Mouse (Mus musculus): Measurements from ENCODE around the gene Gorasp2. TPM values are rescaled to one million over a fixed set of nuclear protein-coding genes. Genes with fewer than 3 reads are reported as not detected.

Gorasp2 gene
- 100 to 1,000 TPM; 102 to 105 TPM for total RNA-seq (2021)

- intact Hi-C loops (cut with DNase I): loop anchor here (5.0 kb wide), 1 partner anchor 94 kb away; no protein-coding TSS in a partner anchor
- peak; percentile 92 to 98 for DNase-seq (ENCODE audit: extremely low spot score in 1 of 2, low spot score in 2 of 2)
These were observed at the start of gene Gorasp2 for GRCm38 (mm10) chr2:70660887-70661714. Gene Gorasp2 (plus strand): TSS chr2:70661576.

GRCm38 (mm10) chr2:70614745-70615351, 46.5 kb upstream of the Gorasp2 start:
- intact Hi-C loops (cut with DNase I): no loop called here
- no peak for DNase-seq (ENCODE audit: extremely low spot score in 1 of 2, low spot score in 2 of 2)

GRCm38 (mm10) chr2:70616076-70616475, 45.3 kb upstream of the Gorasp2 start:
- no peak for DNase-seq (ENCODE audit: extremely low spot score in 1 of 2, low spot score in 2 of 2)
- intact Hi-C loops (cut with DNase I): no loop called here

DNA sequence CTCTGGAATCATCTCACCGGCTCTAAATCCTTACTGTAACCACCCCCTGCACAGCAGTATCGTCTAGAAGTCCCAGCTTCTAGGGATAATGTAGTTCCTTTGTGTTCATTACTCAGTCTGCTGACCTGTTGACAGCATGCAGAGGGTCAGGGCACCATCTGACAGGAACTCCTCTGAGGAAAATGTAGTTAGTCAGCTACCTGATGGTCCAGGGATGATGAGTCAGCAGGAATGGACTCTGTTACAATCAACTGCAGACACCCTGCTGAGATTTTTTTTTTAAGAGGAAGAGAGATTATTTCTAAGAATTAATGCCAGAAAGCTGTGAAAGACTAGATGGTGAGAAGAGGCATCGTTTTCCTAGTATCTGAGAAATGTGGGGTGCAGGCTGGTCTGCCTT, 44.8 kb upstream of the Gorasp2 start:
- no peak for DNase-seq (ENCODE audit: extremely low spot score in 1 of 2, low spot score in 2 of 2)
- intact Hi-C loops (cut with DNase I): no loop called here

- no peak for DNase-seq (ENCODE audit: extremely low spot score in 1 of 2, low spot score in 2 of 2)
- intact Hi-C loops (cut with DNase I): no loop called here
These were observed 42.0 kb upstream of the Gorasp2 start for GRCm38 (mm10) chr2:70619232-70619835.

GRCm38 (mm10) chr2:70620225-70620624, 41.2 kb upstream of the Gorasp2 start:
- peak; percentile 15 to 81 for DNase-seq (ENCODE audit: extremely low spot score in 1 of 2, low spot score in 2 of 2)
- intact Hi-C loops (cut with DNase I): no loop called here

GRCm38 (mm10) chr2:70622244-70622643, 39.1 kb upstream of the Gorasp2 start:
- intact Hi-C loops (cut with DNase I): no loop called here
- no peak for DNase-seq (ENCODE audit: extremely low spot score in 1 of 2, low spot score in 2 of 2)

GRCm38 (mm10) chr2:70625761-70626160, 35.6 kb upstream of the Gorasp2 start:
- DNase-seq (ENCODE audit: extremely low spot score in 1 of 2, low spot score in 2 of 2): peak in 1 of 2 experiments; percentile 30
- intact Hi-C loops (cut with DNase I): no loop called here

DNA sequence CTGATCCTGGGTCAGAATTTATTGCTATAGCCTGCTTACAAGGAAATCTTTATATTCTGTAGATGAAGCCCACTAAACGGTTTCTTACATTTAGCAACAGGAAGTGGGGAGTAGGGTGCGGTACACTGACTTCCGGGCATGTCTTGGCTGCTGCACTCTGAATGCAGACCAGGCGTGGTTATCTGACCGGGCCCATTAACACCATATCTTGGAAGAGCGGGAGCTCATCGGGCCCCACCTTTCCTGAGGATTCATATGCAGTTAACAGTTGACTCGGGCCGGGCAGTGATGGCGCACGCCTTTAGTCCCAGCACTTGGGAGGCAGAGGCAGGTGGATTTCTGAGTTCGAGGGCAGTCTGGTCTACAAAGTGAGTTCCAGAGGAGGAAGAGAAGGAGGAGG, 33.0 kb upstream of the Gorasp2 start:
- DNase-seq (ENCODE audit: extremely low spot score in 1 of 2, low spot score in 2 of 2): no peak
- intact Hi-C loops (cut with DNase I): no loop called here

GRCm38 (mm10) chr2:70629339-70629761, 32.0 kb upstream of the Gorasp2 start:
- peak; percentile 49 to 54 for DNase-seq (ENCODE audit: extremely low spot score in 1 of 2, low spot score in 2 of 2)
- intact Hi-C loops (cut with DNase I): no loop called here

DNA sequence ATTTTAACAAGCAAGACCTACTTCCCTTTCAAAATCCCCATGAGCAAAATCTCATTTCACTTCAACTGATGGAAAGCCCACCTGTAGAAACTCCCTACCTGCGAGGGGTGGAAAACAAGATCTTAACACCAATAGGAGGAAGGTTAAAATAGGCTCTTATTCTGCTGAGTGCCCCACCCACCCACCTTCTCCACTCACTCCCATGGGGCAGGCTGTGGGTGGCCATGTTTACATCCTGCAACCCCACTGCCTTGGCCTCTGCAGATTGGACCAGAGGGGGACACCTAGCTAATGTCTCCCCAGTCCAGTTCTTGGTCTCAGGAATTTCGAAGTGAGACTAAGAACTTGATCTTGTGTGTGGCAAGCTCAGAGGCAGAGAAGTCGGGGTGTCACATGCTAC, 31.5 kb upstream of the Gorasp2 start:
- no peak for DNase-seq (ENCODE audit: extremely low spot score in 1 of 2, low spot score in 2 of 2)
- intact Hi-C loops (cut with DNase I): no loop called here

DNA sequence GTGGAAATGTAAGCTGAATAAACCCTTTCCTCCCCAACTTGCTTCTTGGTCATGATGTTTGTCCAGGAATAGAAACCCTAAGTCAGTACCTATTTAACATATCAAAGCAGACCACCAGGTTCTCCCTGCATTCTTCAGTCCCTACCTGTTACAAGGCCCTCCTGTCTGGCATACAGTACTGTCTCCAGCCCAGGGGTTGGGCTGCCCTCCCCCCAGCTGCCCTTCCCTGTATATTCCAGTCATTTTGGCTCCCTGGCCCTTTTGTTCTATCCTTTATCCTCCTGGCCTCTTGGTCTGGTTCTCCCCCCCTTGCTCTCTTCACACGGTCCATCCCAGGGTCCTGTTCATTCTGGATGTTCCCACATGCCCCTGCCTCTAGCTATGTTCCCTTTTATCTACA, 30.1 kb upstream of the Gorasp2 start:
- intact Hi-C loops (cut with DNase I): no loop called here

DNA sequence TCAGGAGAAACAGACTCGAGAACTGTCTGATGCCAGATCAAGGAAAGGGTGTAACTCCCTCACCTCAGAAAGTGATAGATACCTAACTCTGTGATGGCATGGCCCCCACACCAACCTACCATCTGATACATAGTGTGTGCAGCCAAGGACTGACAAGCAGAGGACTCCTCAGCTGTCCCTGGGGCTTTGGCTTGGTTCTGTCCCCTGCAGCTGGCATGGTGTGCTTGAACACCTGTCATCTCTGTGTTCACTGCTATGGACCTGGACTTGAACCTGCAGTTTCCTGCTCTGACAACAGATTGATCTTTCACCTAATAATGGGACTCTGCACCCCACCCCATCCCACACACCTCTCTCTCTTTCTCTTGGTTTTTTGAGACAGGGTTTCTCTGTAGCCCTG, 29.0 kb upstream of the Gorasp2 start:
- intact Hi-C loops (cut with DNase I): no loop called here
- DNase-seq (ENCODE audit: extremely low spot score in 1 of 2, low spot score in 2 of 2): no peak

More for the DNA sequence above, 30.1 kb upstream of the Gorasp2 start:
- no peak for DNase-seq (ENCODE audit: extremely low spot score in 1 of 2, low spot score in 2 of 2)

- DNase-seq (ENCODE audit: extremely low spot score in 1 of 2, low spot score in 2 of 2): no peak
- intact Hi-C loops (cut with DNase I): no loop called here
These were observed 27.2 kb upstream of the Gorasp2 start for GRCm38 (mm10) chr2:70634028-70634690.

DNA sequence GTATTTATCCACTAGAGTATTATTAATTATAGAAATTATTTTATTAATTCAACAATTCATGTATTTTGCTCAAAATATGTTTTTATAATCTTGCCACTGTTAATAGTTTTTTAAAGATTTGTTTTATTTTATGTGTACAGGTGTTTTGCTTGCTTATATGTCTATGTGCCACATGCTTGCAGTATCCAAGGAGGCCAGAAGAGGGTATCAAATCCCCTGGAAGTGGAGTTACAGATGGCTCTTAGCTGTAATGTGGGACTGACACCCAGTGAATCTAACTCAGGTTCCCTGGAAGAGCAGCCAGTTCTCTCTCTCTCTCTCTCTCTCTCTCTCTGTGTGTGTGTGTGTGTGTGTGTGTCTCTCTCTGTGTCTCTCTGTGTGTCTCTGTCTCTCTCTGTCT, 20.4 kb upstream of the Gorasp2 start:
- no peak for DNase-seq (ENCODE audit: extremely low spot score in 1 of 2, low spot score in 2 of 2)
- intact Hi-C loops (cut with DNase I): no loop called here

GRCm38 (mm10) chr2:70642971-70643565, 18.3 kb upstream of the Gorasp2 start:
- intact Hi-C loops (cut with DNase I): no loop called here
- no peak for DNase-seq (ENCODE audit: extremely low spot score in 1 of 2, low spot score in 2 of 2)

DNA sequence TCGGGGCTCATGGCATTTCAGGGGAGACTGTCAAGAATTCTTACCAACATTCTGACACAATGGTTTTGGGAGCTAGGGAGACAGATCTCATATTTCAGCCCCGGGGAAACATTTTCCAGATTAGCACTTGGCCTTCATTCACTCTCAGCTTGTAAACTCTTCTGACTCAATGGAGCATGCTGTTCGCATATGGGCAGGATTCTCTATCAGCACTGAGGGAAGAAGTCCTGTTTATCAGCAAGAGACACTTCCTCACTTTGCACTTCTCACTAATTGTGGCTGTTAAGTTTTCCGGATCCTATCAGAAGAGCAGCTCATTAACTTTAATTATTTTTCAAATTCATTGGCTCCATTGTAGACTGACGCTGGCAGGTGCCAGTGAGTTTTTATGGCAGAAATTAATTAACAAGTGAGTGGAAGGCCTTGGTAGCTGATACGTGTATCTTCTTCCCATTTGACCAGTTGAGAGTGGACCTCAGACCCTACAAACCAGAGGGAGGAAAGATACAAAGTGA, 16.1 kb upstream of the Gorasp2 start:
- intact Hi-C loops (cut with DNase I): no loop called here
- DNase-seq (ENCODE audit: extremely low spot score in 1 of 2, low spot score in 2 of 2): no peak

- intact Hi-C loops (cut with DNase I): no loop called here
- no peak for DNase-seq (ENCODE audit: extremely low spot score in 1 of 2, low spot score in 2 of 2)
These were observed 13.7 kb upstream of the Gorasp2 start for GRCm38 (mm10) chr2:70647681-70648080.

DNA sequence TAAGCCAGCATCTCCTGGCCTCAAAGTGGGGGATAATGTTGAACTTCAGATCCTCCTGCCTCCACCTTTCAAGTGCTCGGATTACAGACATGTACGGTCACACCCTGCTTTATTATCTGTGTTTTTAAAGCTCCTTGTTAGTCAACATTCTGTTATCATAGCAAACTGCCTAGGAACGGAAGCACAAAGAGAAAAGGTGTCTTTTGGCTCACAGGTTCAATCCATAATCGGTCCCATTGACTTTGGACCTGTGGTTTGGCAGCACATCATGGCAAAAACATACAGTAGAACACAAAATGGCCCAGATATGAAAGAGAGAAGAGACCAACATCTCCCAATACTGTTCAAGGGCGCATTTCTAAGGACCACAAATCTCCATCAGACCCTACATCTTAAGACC, 13.1 kb upstream of the Gorasp2 start:
- intact Hi-C loops (cut with DNase I): no loop called here

More for the DNA sequence above, 13.1 kb upstream of the Gorasp2 start:
- no peak for DNase-seq (ENCODE audit: extremely low spot score in 1 of 2, low spot score in 2 of 2)
